Comparison of ENCODE assay signal across 29 mouse cellular contexts in the genomic region with DNA sequence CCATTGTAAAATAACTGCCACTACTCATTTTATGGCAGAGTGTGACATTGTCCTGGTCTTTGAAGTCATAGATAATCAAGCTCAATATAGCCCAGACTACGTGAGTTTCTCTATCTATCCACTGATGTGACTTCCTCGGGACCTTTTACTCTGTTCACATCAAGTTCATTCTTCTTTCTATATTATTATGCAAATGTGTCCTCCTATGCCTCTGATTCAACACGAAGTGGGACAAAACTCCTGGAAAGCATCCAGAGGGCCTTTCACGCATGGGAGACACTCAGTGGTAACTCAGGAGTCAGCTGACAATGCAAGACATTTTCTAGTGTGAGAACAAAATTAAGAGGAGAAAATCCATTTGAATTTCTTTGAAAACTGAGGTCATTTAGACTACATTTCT.
DNase-seq lines count a peak whose midpoint lies in the region; ATAC-seq and TF ChIP-seq lines count a peak whose summit lies in the region.
"Had no signal": no experiment of that assay in that cellular context is flagged by ENCODE, and none has a peak within 500 bp of the region (broad histone marks: within the 10 kb centered on the region; RNA-seq: fewer than 3 reads in every experiment).

No protein-coding gene starts in this region.

- no peaks in the 10 kb centered on the region for H3K27me3 ChIP-seq in hindbrain, embryonic 14.5 days (ENCODE audit: control insufficient read depth, insufficient read depth, low read length)
- H3K27me3 ChIP-seq in hindbrain, embryonic 10.5 days (ENCODE audit: insufficient read depth, poor library complexity, severe bottlenecking), result no peaks in the 10 kb centered on the region
- H3K27me3 ChIP-seq in hindbrain, postnatal 0 days (ENCODE audit: insufficient read depth, low read length), result no peaks in the 10 kb centered on the region
- H3K27me3 ChIP-seq: embryonic facial prominence, embryonic 13.5 days; heart, embryonic 15.5 days; kidney, embryonic 15.5 days; limb, embryonic 12.5 days; liver, embryonic 12.5 days; neural tube, embryonic 13.5 days; stomach, embryonic 15.5 days had no signal

- no peak overlapping the region for H3K4me2 ChIP-seq in hindbrain, embryonic 14.5 days (replicated peaks)
- no peak overlapping the region for H3K4me2 ChIP-seq in hindbrain, postnatal 0 days (ENCODE audit: low read depth, low read length)
- H3K4me2 ChIP-seq: embryonic facial prominence, embryonic 13.5 days; heart, embryonic 15.5 days; kidney, embryonic 15.5 days; limb, embryonic 12.5 days; liver, embryonic 12.5 days; lung, embryonic 14.5 days; neural tube, embryonic 13.5 days; stomach, embryonic 15.5 days had no signal

- peak; percentile 18 to 30 for DNase-seq in cerebellum, postnatal 14 days
- no peak for DNase-seq in cerebellum, adult 9-10 months
- no peak for DNase-seq in hindbrain, embryonic 14.5 days (ENCODE audit: low spot score)
- no peak for DNase-seq in hindbrain, embryonic 10.5 days (ENCODE audit: low spot score)
- peak; percentile 72 for DNase-seq in Muller cell, postnatal 12 days (ENCODE audit: inconsistent ontology term)
- DNase-seq in hindbrain, postnatal 0 days (ENCODE audit: low spot score), result peak; percentile 41
- no peak for DNase-seq in spleen, postnatal 14 days (ENCODE audit: low spot score in 2 of 2)
- no peak for DNase-seq in heart, postnatal 4 days
- DNase-seq: adrenal gland, postnatal 25 days; cerebellum, adult 11-12 months; gastrocnemius, postnatal 25 days; heart, adult 2 months; kidney, postnatal 4 days; layer of hippocampus, adult 9-11 months; lung, embryonic 14.5 days; right cerebral cortex, postnatal 25 days; thymus, adult 18-20 months had no signal

- no peak for TF ChIP-seq CTCF in hindbrain, postnatal 0 days (IDR thresholded peaks at IDR 0.05; ENCODE audit: low read depth)

- 16% methylated on average over 4 of the region's 4 CpGs for WGBS in hindbrain, embryonic 14.5 days
- 33% methylated on average over 4 of the region's 4 CpGs for WGBS in hindbrain, embryonic 10.5 days
- 15% methylated on average over 4 of the region's 4 CpGs for WGBS in hindbrain, postnatal 0 days

- no peak overlapping the region for H3K4me3 ChIP-seq in hindbrain, embryonic 14.5 days (replicated peaks; ENCODE audit: low read length)
- no peak overlapping the region for H3K4me3 ChIP-seq in hindbrain, embryonic 10.5 days
- H3K4me3 ChIP-seq in hindbrain, postnatal 0 days (ENCODE audit: low read length), result no peak overlapping the region
- H3K4me3 ChIP-seq: embryonic facial prominence, embryonic 13.5 days; heart, adult 2 months; heart, embryonic 15.5 days; kidney, embryonic 15.5 days; left cerebral cortex, adult 2 months; limb, embryonic 12.5 days; liver, embryonic 12.5 days; neural tube, embryonic 13.5 days; stomach, embryonic 15.5 days had no signal

- H3K9ac ChIP-seq in hindbrain, embryonic 14.5 days, result no peak overlapping the region
- no peak overlapping the region for H3K9ac ChIP-seq in hindbrain, postnatal 0 days (replicated peaks; ENCODE audit: low read length)
- H3K9ac ChIP-seq: embryonic facial prominence, embryonic 13.5 days; heart, embryonic 15.5 days; kidney, embryonic 15.5 days; limb, embryonic 12.5 days; liver, embryonic 12.5 days; lung, embryonic 14.5 days; neural tube, embryonic 13.5 days; stomach, embryonic 15.5 days had no signal

- peak; percentile 51; the same call in 1 of the 2 replicates for ATAC-seq in hindbrain, embryonic 14.5 days (ENCODE audit: low FRiP score)
- no peak for ATAC-seq in hindbrain, postnatal 0 days
- ATAC-seq: activated CD4-positive, CD25-positive, alpha-beta regulatory T cell, adult 4 months; CD4-positive, CD25-positive, alpha-beta regulatory T cell, adult 4 months; intestine, postnatal 0 days; liver, embryonic 12.5 days had no signal

- no peaks in the 10 kb centered on the region for H3K36me3 ChIP-seq in hindbrain, embryonic 14.5 days (replicated peaks; ENCODE audit: control insufficient read depth, insufficient read depth)
- H3K36me3 ChIP-seq in hindbrain, embryonic 10.5 days, result no peaks in the 10 kb centered on the region
- no peaks in the 10 kb centered on the region for H3K36me3 ChIP-seq in hindbrain, postnatal 0 days (ENCODE audit: insufficient read depth, low read length)
- H3K36me3 ChIP-seq: embryonic facial prominence, embryonic 13.5 days; heart, embryonic 15.5 days; kidney, embryonic 15.5 days; limb, embryonic 12.5 days; liver, embryonic 12.5 days; neural tube, embryonic 13.5 days; stomach, embryonic 15.5 days had no signal

- H3K4me1 ChIP-seq in hindbrain, embryonic 14.5 days (replicated peaks; ENCODE audit: control insufficient read depth, insufficient read depth, low read length), result no peaks in the 10 kb centered on the region
- H3K4me1 ChIP-seq in hindbrain, embryonic 10.5 days (replicated peaks), result peaks cover 3% of the 10 kb centered on the region
- no peaks in the 10 kb centered on the region for H3K4me1 ChIP-seq in hindbrain, postnatal 0 days (ENCODE audit: insufficient read depth, low read length)
- H3K4me1 ChIP-seq: embryonic facial prominence, embryonic 13.5 days; heart, embryonic 15.5 days; kidney, embryonic 15.5 days; limb, embryonic 12.5 days; liver, embryonic 12.5 days; neural tube, embryonic 13.5 days; stomach, embryonic 15.5 days had no signal

- no peak overlapping the region for H3K27ac ChIP-seq in hindbrain, embryonic 14.5 days
- H3K27ac ChIP-seq in hindbrain, embryonic 10.5 days, result no peak overlapping the region
- no peak overlapping the region for H3K27ac ChIP-seq in hindbrain, postnatal 0 days
- H3K27ac ChIP-seq: embryonic facial prominence, embryonic 13.5 days; heart, adult 2 months; heart, embryonic 15.5 days; kidney, embryonic 15.5 days; left cerebral cortex, adult 2 months; limb, embryonic 12.5 days; liver, embryonic 12.5 days; macrophage; neural tube, embryonic 13.5 days; stomach, embryonic 15.5 days had no signal

- no peaks in the 10 kb centered on the region for H3K9me3 ChIP-seq in hindbrain, embryonic 14.5 days (ENCODE audit: control insufficient read depth, low read length)
- H3K9me3 ChIP-seq in hindbrain, embryonic 10.5 days, result no peaks in the 10 kb centered on the region
- H3K9me3 ChIP-seq in hindbrain, postnatal 0 days (ENCODE audit: low read length), result no peaks in the 10 kb centered on the region
- H3K9me3 ChIP-seq: embryonic facial prominence, embryonic 13.5 days; heart, embryonic 15.5 days; kidney, embryonic 15.5 days; limb, embryonic 12.5 days; liver, embryonic 12.5 days; neural tube, embryonic 13.5 days; stomach, embryonic 15.5 days had no signal

Comparison
In these comparisons a context has a peak if more than half of its experiments do, and no peak if none do; other contexts are left out.
1. DNase-seq: peak in cerebellum, postnatal 14 days (2 of 2), Muller cell, postnatal 12 days (single experiment) and hindbrain, postnatal 0 days (single experiment); none in cerebellum, adult 9-10 months (single experiment), hindbrain, embryonic 14.5 days (single experiment), hindbrain, embryonic 10.5 days (single experiment), spleen, postnatal 14 days (0 of 2) and heart, postnatal 4 days (single experiment).